Mouse (Mus musculus) myocyte (in vitro differentiated cells): ENCODE results near the gene Cux1.

Experiments
- MYOG ChIP-seq, 3 experiments: IDR thresholded peaks; one replicate each; pipeline ENCODE4 v1.6.1; 2011; ENCODE audit warnings: control low read depth in 2 of 3, low read depth in 2 of 3, mild to moderate bottlenecking in 2 of 3; ENCODE audit not compliant: insufficient read length in 2 of 3, control insufficient read depth in 1 of 3, insufficient read depth in 1 of 3
- POLR2A ChIP-seq: IDR thresholded peaks from one replicate; pipeline ENCODE4 v1.6.1; 2011; ENCODE audit warnings: low read depth, mild to moderate bottlenecking, control low read depth, moderate library complexity; ENCODE audit not compliant: insufficient read length

DNA sequence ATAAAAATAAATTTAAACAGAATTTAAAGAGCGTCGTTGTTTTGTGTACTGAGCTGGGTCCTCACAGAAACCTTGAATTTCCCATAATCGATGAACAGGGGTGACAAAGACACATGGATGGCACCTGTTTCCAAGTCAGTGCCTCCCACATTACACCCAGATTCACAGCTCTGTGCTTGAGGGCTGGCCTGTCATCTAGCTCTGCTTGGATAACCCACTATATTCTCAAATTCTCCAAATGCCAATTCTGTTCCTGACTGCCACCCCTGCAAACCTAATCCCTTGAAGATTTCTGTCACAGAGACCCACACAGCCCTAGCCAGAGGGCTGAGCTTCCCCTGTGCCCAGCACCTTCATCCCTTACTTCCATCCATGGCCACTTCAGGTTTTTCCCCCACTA lies 114.6 kb downstream of the Cux1 start:
- TF ChIP-seq MYOG (IDR thresholded peaks at IDR 0.05; ENCODE audit: control insufficient read depth in 1 of 3, insufficient read depth in 1 of 3, insufficient read length in 2 of 3, low read depth in 2 of 3) (no peak), POLR2A (no peak)
